Mouse (Mus musculus): Measurements from ENCODE around the gene Kif27.
"Not testable (repeated sequence)": the region's sequence is repeated elsewhere in the genome, so short reads cannot be mapped to it uniquely, and the experiment has no call there.

Gene Kif27

GRCm38 (mm10) chr13:58358629-58359303 lies at the start of gene Kif27:
Gene Kif27 (minus strand): TSS chr13:58359122.
- DNase-seq (ENCODE audit: low read depth, low spot score): peak; percentile 64

- DNase-seq (ENCODE audit: low read depth, low spot score): not testable (repeated sequence)
These were observed 44.3 kb upstream of the Kif27 start, which contains the start of gene Hnrnpk for GRCm38 (mm10) chr13:58403243-58403642. Gene Hnrnpk (minus strand): TSS chr13:58403343.

DNA sequence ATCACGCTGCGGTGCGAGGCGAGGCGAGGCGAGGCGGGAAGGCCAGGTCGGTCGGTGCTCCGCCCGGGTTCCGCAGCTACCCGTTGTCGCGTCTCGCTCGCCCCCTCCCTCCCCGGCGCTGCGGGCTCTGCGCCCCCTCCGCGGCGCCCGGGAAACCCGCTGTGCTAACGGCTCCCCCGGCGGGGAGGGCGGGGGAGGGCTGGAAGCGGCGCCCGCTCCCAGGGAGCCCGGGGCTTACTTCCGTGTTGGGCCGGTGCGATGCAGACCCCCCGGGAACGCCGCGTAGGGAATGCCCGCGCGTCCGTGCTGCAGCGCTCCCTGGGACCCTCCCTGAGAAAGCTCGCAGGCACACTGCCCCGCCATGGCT lies 43.8 kb upstream of the Kif27 start:
- DNase-seq (ENCODE audit: low read depth, low spot score): no peak

- peak; percentile 98 for DNase-seq (ENCODE audit: low read depth, low spot score)
These were observed 43.3 kb upstream of the Kif27 start, which contains the start of gene Rmi1 for GRCm38 (mm10) chr13:58402003-58402743. Gene Rmi1 (plus strand): TSS chr13:58402248.

- DNase-seq (ENCODE audit: low read depth, low spot score): peak; percentile 54
These were observed 42.4 kb upstream of the Kif27 start for GRCm38 (mm10) chr13:58401135-58402002.

DNA sequence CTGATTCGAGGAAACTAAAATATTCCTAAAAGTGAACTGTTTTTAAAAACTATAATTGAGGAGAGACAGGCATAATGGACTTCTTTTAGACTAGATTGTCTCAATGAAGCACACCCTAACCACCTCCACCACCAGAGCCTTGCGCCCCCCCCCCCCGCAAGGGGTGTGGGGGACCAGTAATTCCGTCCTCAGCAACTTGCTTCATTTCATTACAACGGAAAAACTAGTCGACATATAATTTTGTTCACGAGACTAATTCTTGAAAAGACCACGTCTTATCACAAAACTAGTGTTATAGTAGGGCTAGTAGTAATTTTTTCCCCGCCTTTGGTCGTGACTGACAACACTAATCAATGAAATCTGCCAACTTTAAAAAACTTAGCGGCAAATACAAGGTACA lies 41.7 kb upstream of the Kif27 start:
- DNase-seq (ENCODE audit: low read depth, low spot score): no peak

DNA sequence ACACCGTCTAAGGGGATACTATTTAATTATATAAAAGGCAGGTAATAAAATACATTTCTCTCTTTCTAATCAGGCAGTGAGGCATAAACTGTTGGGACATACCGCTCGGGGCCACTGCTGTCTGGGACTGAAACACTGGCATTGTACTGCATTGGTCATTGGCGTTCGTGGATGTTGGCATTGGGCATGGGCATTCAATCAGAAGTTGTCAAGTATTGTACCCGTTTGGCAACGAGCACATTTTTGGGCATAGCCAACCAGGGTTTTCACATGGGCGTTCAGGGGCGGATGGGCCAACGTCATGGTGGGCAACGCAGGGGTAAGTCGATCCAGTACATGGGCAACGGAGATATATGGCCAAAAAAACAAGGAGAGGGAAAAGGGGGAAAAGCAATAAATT lies 38.7 kb upstream of the Kif27 start:
- no peak for DNase-seq (ENCODE audit: low read depth, low spot score)

DNA sequence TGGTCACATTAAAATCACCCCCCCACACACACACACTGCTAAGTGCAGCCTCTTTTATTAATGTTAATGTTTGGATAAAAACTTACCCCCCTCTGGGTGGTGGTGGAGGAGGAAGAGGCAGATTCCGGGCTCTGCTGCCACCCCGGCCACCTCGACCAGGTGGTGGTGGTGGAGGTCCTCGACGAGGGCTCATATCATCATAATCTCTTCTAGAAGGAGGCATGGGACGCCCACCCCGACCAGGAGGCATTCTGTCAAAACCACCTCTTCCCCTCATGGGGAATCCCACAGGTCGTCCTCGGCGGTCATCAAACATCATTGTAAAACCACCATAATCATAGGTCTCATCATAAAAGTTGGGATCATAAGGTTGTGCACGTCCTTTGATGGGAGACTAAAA lies 35.5 kb upstream of the Kif27 start:
- DNase-seq (ENCODE audit: low read depth, low spot score): not testable (repeated sequence)

DNA sequence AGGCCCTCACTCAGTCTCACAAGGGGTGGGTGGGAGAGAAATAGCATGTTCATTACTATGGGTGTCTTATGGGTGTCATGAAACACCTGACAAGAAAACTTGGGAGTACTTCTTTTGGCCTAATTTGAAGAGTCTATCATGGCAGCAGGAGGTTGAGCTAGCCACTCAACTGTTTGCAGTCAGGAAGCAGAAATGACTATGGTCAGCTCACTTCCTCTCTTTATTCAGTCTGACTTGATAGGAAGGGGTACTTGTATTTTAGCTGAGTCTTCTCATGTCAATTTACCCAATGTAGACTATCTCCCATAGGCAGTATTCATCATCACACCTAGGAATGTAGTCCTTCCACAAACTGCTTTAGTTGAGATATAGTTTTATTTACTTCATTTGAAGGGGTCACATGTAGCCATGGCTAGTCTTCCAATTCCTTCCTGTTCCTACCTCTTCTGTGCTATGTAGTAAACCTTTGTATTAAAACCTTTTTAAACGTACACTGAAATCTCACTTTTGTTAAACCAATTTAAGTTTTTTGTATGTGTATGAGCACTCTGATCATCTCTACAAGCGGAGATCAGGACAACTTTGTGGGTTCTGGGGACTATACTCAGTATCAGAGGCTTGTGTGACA lies 30.5 kb upstream of the Kif27 start:
- no peak for DNase-seq (ENCODE audit: low read depth, low spot score)

GRCm38 (mm10) chr13:58388379-58388778 lies 29.5 kb upstream of the Kif27 start:
- DNase-seq (ENCODE audit: low read depth, low spot score): no peak

DNA sequence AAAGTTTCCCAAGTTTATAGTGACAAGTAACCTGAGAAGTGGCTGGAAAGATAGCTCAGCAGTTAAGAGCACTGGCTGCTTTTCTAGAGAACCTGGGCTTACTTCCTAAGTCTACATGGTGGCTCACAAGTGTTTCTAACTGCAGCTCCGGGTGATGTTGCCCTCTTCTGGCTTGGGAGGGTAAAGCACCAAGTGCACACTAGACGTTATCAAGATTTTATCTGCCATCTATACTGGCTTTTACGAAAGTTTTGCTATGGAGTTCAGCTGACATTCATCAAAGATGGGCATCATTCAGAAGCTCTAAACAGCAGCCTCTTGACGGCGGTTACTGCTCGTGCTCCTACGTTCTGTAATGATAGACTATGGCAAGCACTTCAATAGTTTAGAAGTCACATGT lies 29.0 kb upstream of the Kif27 start:
- peak; percentile 81 for DNase-seq (ENCODE audit: low read depth, low spot score)

GRCm38 (mm10) chr13:58385547-58385920 lies 26.6 kb upstream of the Kif27 start:
- no peak for DNase-seq (ENCODE audit: low read depth, low spot score)

GRCm38 (mm10) chr13:58384779-58385546 lies 26.0 kb upstream of the Kif27 start, which contains the start of gene 2210016F16Rik:
Gene 2210016F16Rik (minus strand): TSS chr13:58385225.
- peak; percentile 34 for DNase-seq (ENCODE audit: low read depth, low spot score)

DNA sequence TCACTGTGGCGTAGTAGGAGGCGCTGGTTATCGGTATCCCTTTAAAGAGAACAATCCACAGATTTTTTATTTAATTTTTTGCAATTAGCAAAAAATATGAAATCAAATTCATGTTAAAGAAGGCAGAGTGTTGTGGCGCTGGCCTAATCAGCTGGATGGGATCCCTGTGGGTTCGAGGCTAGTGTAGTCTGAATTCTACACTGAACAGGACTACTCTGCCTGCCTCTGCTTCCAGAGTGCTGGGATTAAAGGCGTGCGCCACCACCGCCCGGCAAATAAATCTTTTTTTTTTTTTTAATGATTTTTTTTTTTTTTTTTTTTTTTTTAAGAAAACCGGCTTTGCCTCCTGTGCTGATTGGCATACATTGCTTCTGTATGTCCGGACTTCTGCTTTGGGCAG lies 25.4 kb upstream of the Kif27 start:
- no peak for DNase-seq (ENCODE audit: low read depth, low spot score)

DNA sequence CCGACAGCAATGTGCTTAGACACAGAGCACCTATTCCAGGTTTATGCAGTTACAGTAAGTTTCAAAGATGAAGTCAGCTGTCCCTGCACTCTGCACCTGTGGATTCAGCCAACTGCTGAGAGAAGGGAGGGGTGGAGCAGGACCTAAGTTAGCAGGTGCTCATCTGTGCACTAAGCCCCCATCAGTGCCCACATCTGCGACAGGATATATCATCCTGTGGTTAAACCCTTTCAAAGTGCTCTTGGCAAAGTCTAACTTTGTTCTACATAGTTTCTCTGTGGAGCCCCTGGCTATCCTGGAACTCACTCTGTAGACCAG lies 14.2 kb upstream of the Kif27 start:
- DNase-seq (ENCODE audit: low read depth, low spot score): no peak

- no peak for DNase-seq (ENCODE audit: low read depth, low spot score)
These were observed 13.6 kb upstream of the Kif27 start for GRCm38 (mm10) chr13:58372278-58373152.

DNA sequence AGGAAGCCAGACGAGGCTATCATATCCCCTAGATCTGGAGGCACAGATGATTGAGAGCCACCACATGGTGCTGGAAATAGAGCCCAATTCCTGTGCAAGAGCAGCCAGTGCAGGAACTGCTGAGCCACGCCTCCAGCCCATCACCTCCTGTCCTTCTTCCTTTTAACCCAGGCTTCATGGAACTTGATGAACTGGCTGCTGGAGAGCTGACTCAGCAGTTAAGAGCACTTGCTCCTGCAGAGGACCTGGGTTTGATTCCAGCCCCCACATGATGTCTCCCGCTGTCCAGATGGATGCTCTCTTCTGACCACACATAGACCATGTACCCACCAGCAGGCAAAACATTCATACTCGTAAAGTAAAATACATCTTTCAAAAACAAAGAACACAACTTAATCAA lies 9.9 kb upstream of the Kif27 start:
- no peak for DNase-seq (ENCODE audit: low read depth, low spot score)

GRCm38 (mm10) chr13:58367641-58368040 lies 8.7 kb upstream of the Kif27 start:
- DNase-seq (ENCODE audit: low read depth, low spot score): no peak

- DNase-seq (ENCODE audit: low read depth, low spot score): no peak
These were observed 7.5 kb upstream of the Kif27 start for GRCm38 (mm10) chr13:58366373-58366772.

GRCm38 (mm10) chr13:58365179-58365578 lies 6.3 kb upstream of the Kif27 start:
- DNase-seq (ENCODE audit: low read depth, low spot score): not testable (repeated sequence)
